Mouse (Mus musculus) liver (tissue): ENCODE results near the gene Olfr1094.

Experiments used
- DNase-seq: peaks from one replicate; pipeline ENCODE4 v3.0.0-alpha.2; 2020; ENCODE audit warnings: mixed read lengths

Gene Olfr1094

DNA sequence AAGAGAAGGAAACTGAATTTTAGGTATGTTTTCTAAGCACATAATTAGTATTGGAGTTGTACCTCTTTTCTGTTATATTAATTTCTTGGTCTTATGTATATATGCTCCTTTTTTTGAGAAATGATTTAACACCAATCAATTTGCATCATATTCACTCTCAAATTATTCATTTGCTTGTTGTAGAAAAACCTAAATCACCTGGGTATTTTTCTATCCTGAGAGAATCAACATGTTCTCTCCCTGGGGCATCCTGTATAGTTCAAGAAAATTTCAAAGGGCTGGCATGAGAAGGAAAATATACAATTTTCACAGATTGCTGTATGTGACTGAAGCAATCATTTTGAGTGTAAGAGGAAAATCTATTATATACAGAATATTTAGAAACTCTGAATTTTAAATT, at the start of gene Olfr1094:
TSS of gene Olfr1094 (plus strand) at position 301 of the 400 bp plus-strand sequence.
- no peak for DNase-seq

DNA sequence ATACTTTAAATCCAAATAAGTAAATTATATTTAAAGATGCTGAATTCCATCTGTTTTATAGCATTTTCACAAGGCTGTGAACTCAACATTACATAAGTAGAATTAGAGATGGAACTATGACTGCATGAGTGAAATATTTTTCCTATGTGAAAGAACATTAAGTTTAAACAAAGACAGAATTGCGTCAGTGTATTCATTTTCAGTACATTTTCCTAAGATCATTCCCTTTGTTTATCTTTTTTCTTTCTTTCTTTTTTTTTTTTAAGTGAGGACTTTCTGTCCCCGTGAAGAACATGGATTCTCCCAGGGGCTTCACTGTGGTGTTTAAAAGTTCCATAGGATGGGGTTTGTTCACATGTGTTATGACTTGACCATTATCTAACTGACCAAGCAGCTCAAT, 42.3 kb upstream of the Olfr1094 start, which contains the start of gene Olfr1093:
TSS of gene Olfr1093 (plus strand) at position 301 of the 400 bp plus-strand sequence.
- no peak for DNase-seq

- DNase-seq: no peak
Observed at GRCm38 (mm10) chr2:86809918-86810317, 14.5 kb upstream of the Olfr1094 start, which contains the start of gene Olfr141. Gene Olfr141, minus strand, starts transcription at chr2:86810018.

DNA sequence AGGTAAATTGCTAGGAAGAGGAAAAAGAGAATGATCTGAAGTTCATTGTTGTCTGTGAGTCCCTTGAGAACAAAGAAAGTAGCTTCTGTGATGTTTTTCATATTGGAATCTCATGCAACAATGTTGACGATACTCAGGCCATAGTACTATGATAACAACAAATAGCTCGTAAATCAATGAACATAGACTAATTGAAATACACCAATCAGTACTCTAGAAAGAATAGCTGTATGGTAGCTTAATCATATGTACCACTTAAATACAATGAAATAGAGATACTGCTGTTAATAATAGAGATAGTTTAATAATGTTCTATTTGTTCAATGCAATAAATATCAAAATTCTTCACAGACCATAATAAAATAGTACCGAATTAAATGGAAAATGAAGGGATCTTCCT, 27.1 kb downstream of the Olfr1094 start, which contains the start of gene Olfr1095:
TSS of gene Olfr1095 (minus strand) at position 101 of the 400 bp plus-strand sequence.
- no peak for DNase-seq

DNA sequence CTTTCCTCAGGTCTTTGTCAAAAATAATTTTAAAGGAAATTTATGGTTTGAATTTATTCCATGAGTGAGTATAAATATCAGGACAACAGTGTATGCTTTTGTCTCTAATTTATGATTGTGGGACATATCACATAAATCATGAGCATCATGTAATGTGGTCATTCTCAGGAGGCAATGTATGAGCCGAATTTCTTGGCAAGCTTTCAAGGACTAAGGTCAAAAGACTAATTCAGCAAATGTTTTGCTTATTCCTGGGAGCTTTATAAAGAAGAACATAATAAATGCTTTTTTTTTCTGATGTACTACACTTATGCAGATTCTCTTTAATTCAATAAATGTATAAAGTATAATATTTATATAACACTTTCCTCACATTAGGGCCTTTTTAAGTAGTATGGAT, 50.2 kb downstream of the Olfr1094 start, which contains the start of gene Gm13723:
TSS of gene Gm13723 (minus strand) at position 101 of the 400 bp plus-strand sequence.
- DNase-seq: no peak
